10 mouse cellular contexts compared by ENCODE assay signal in genomic region chr8:94180561-94180908, GRCm38 (mm10). TPM values are rescaled to one million over a fixed set of nuclear protein-coding genes. Genes with fewer than 3 reads are reported as not detected.
DNase-seq lines count a peak whose midpoint lies in the region; ATAC-seq and TF ChIP-seq lines count a peak whose summit lies in the region.
"Had no signal": no experiment of that assay in that cellular context is flagged by ENCODE, and none has a peak within 500 bp of the region (broad histone marks: within the 10 kb centered on the region; RNA-seq: fewer than 3 reads in every experiment).

No protein-coding gene starts in this region.

- H3K9ac ChIP-seq in heart, embryonic 15.5 days: no peak overlapping the region
- H3K9ac ChIP-seq in intestine, embryonic 15.5 days: peak overlapping the region; percentile 64; the same call in 1 of the 2 replicates
- peak overlapping the region; percentile 73 for H3K9ac ChIP-seq in stomach, postnatal 0 days (ENCODE audit: low read length)

- no peaks in the 10 kb centered on the region for H3K9me3 ChIP-seq in heart, embryonic 15.5 days (replicated peaks)
- no peaks in the 10 kb centered on the region for H3K9me3 ChIP-seq in megakaryocyte, embryonic 14.5 days
- no peaks in the 10 kb centered on the region for H3K9me3 ChIP-seq in intestine, embryonic 15.5 days
- no peaks in the 10 kb centered on the region for H3K9me3 ChIP-seq in stomach, postnatal 0 days (ENCODE audit: control insufficient read depth, low read length)

- DNase-seq in heart, postnatal 4 days: no peak
- peak; percentile 26 for DNase-seq in stomach, postnatal 0 days (ENCODE audit: low spot score)
- DNase-seq in urinary bladder, postnatal 14 days (ENCODE audit: low spot score): no peak
- DNase-seq in MN1 (ENCODE audit: low spot score): no peak
- DNase-seq: right cerebral cortex, postnatal 4 days had no signal

- H3K27ac ChIP-seq in heart, embryonic 15.5 days: no peak overlapping the region
- no peak overlapping the region for H3K27ac ChIP-seq in intestine, embryonic 15.5 days
- H3K27ac ChIP-seq in stomach, postnatal 0 days (replicated peaks): peak overlapping the region; percentile 90

- peak overlapping the region; percentile 64 for H3K4me3 ChIP-seq in heart, embryonic 15.5 days
- H3K4me3 ChIP-seq in megakaryocyte, embryonic 14.5 days (replicated peaks): peak overlapping the region; percentile 94
- H3K4me3 ChIP-seq in intestine, embryonic 15.5 days (replicated peaks): peak overlapping the region; percentile 48
- peak overlapping the region; percentile 54 for H3K4me3 ChIP-seq in stomach, postnatal 0 days (ENCODE audit: low read depth, low read length)

- peak overlapping the region; percentile 81 for H3K4me2 ChIP-seq in heart, embryonic 15.5 days
- peak overlapping the region; percentile 76 for H3K4me2 ChIP-seq in intestine, embryonic 15.5 days (replicated peaks)
- H3K4me2 ChIP-seq in stomach, postnatal 0 days (replicated peaks; ENCODE audit: low read depth): peak overlapping the region; percentile 60

- ATAC-seq in heart, embryonic 15.5 days (replicated peaks; ENCODE audit: insufficient number of reproducible peaks, insufficient read depth, low FRiP score, low read depth): no peak
- ATAC-seq in megakaryocyte, adult 5-6 weeks (ENCODE audit: poor library complexity, severe bottlenecking): no peak
- no peak for ATAC-seq in intestine, embryonic 15.5 days
- ATAC-seq in stomach, postnatal 0 days (ENCODE audit: low FRiP score, low TSS enrichment): no peak

- peaks cover 28% of the 10 kb centered on the region for H3K4me1 ChIP-seq in heart, embryonic 15.5 days (replicated peaks)
- H3K4me1 ChIP-seq in megakaryocyte, embryonic 14.5 days: peaks cover 74% of the 10 kb centered on the region
- H3K4me1 ChIP-seq in intestine, embryonic 15.5 days (replicated peaks): peaks cover 23% of the 10 kb centered on the region
- H3K4me1 ChIP-seq in stomach, postnatal 0 days (replicated peaks; ENCODE audit: control insufficient read depth, insufficient read depth): peaks cover 3% of the 10 kb centered on the region; the same call in 1 of the 2 replicates

- H3K27me3 ChIP-seq in heart, embryonic 15.5 days: peaks cover 60% of the 10 kb centered on the region
- peaks cover 5% of the 10 kb centered on the region for H3K27me3 ChIP-seq in megakaryocyte, embryonic 14.5 days (replicated peaks)
- H3K27me3 ChIP-seq in intestine, embryonic 15.5 days (replicated peaks): peaks cover 25% of the 10 kb centered on the region
- H3K27me3 ChIP-seq in stomach, postnatal 0 days (ENCODE audit: control insufficient read depth, insufficient read depth, low read length): no peaks in the 10 kb centered on the region; the same call in 1 of the 2 replicates

- TF ChIP-seq EP300 in stomach, postnatal 0 days (optimal IDR thresholded peaks at IDR 0.05): no peak

- no peaks in the 10 kb centered on the region for H3K36me3 ChIP-seq in heart, embryonic 15.5 days
- peaks cover 7% of the 10 kb centered on the region for H3K36me3 ChIP-seq in megakaryocyte, embryonic 14.5 days (replicated peaks; ENCODE audit: low read length)
- H3K36me3 ChIP-seq in intestine, embryonic 15.5 days: no peaks in the 10 kb centered on the region
- no peaks in the 10 kb centered on the region for H3K36me3 ChIP-seq in stomach, postnatal 0 days (ENCODE audit: control insufficient read depth, insufficient read depth, low read length)

- 88% methylated on average over 1 of the region's 1 CpGs for WGBS in heart, embryonic 15.5 days
- whole genome bisulfite sequencing in intestine, embryonic 15.5 days: 87% methylated on average over 1 of the region's 1 CpGs
- WGBS in stomach, postnatal 0 days: 68% methylated on average over 1 of the region's 1 CpGs

- TF ChIP-seq CTCF in stomach, postnatal 0 days (IDR thresholded peaks at IDR 0.05; ENCODE audit: low read depth): no peak

RNA-seq across cellular contexts. Expression of gene Mt1, which starts 1.7 kb away (rescaled TPM):
- 432 and 538 TPM in 2 replicates for polyA plus RNA-seq in heart, embryonic 15.5 days (2015; fragmentation: Nextera tagmentation; extraction: Ambion mirVana)
- total RNA-seq in heart, postnatal 4 days (2021): 100 to 1,000 TPM; 168 to 174 TPM
- polyA plus RNA-seq in megakaryocyte, embryonic 14.5 days (2012; ENCODE audit: insufficient read depth, low replicate concordance): 627 and 878 TPM in 2 replicates
- 18.6 and 24.3 TPM in 2 replicates for total RNA-seq in megakaryocyte, adult 5-6 weeks (2015)
- 32.5 and 48.1 TPM in 2 replicates for total RNA-seq in megakaryocyte, adult 5-6 weeks (2017)
- 2,231 and 2,526 TPM in 2 replicates for polyA plus RNA-seq in intestine, embryonic 15.5 days (2015; fragmentation: Nextera tagmentation; extraction: Ambion mirVana)
- 1,909 and 2,218 TPM in 2 replicates for polyA plus RNA-seq in stomach, postnatal 0 days (2015; fragmentation: Nextera tagmentation; extraction: Ambion mirVana)

RNA-seq across cellular contexts. Expression of gene Mt2, which starts 8.1 kb away (rescaled TPM):
- 47.8 and 51.2 TPM in 2 replicates for polyA plus RNA-seq in heart, embryonic 15.5 days (2015; fragmentation: Nextera tagmentation; extraction: Ambion mirVana)
- 10 to 100 TPM; 35.5 to 37.4 TPM for total RNA-seq in heart, postnatal 4 days (2021)
- polyA plus RNA-seq in megakaryocyte, embryonic 14.5 days (2012; ENCODE audit: insufficient read depth, low replicate concordance): 368 and 523 TPM in 2 replicates
- total RNA-seq in megakaryocyte, adult 5-6 weeks (2015): 0.76 and 2.8 TPM in 2 replicates
- total RNA-seq in megakaryocyte, adult 5-6 weeks (2017): 2.0 and 4.2 TPM in 2 replicates
- 522 and 534 TPM in 2 replicates for polyA plus RNA-seq in intestine, embryonic 15.5 days (2015; fragmentation: Nextera tagmentation; extraction: Ambion mirVana)
- polyA plus RNA-seq in stomach, postnatal 0 days (2015; fragmentation: Nextera tagmentation; extraction: Ambion mirVana): 570 and 681 TPM in 2 replicates

RNA-seq across cellular contexts. Expression of gene Mt3, which starts 28.1 kb away (rescaled TPM):
- polyA plus RNA-seq in heart, embryonic 15.5 days (2015; fragmentation: Nextera tagmentation; extraction: Ambion mirVana): 56.5 and 69.8 TPM in 2 replicates
- 10 to 100 TPM; 26.7 to 28.1 TPM for total RNA-seq in heart, postnatal 4 days (2021)
- polyA plus RNA-seq in megakaryocyte, embryonic 14.5 days (2012; ENCODE audit: insufficient read depth, low replicate concordance): not detected in 2 replicates
- total RNA-seq in megakaryocyte, adult 5-6 weeks (2015): not detected in 2 replicates
- total RNA-seq in megakaryocyte, adult 5-6 weeks (2017): not detected in 2 replicates
- polyA plus RNA-seq in intestine, embryonic 15.5 days (2015; fragmentation: Nextera tagmentation; extraction: Ambion mirVana): 4.4 and 5.6 TPM in 2 replicates
- 4.1 and 5.3 TPM in 2 replicates for polyA plus RNA-seq in stomach, postnatal 0 days (2015; fragmentation: Nextera tagmentation; extraction: Ambion mirVana)

RNA-seq across cellular contexts. Expression of gene Nup93, which starts 33.8 kb away (rescaled TPM):
- polyA plus RNA-seq in heart, embryonic 15.5 days (2015; fragmentation: Nextera tagmentation; extraction: Ambion mirVana): 51.6 and 60.7 TPM in 2 replicates
- 10 to 100 TPM; 45.1 to 52.7 TPM for total RNA-seq in heart, postnatal 4 days (2021)
- polyA plus RNA-seq in megakaryocyte, embryonic 14.5 days (2012; ENCODE audit: insufficient read depth, low replicate concordance): 3.1 and 3.3 TPM in 2 replicates
- 15.8 and 17.7 TPM in 2 replicates for total RNA-seq in megakaryocyte, adult 5-6 weeks (2015)
- total RNA-seq in megakaryocyte, adult 5-6 weeks (2017): 22.9 and 24.1 TPM in 2 replicates
- 70.2 and 74.9 TPM in 2 replicates for polyA plus RNA-seq in intestine, embryonic 15.5 days (2015; fragmentation: Nextera tagmentation; extraction: Ambion mirVana)
- polyA plus RNA-seq in stomach, postnatal 0 days (2015; fragmentation: Nextera tagmentation; extraction: Ambion mirVana): 26.2 and 28.1 TPM in 2 replicates

RNA-seq across cellular contexts. Expression of gene Mt4, which starts 43.5 kb away (rescaled TPM):
- polyA plus RNA-seq in heart, embryonic 15.5 days (2015; fragmentation: Nextera tagmentation; extraction: Ambion mirVana): not detected in 2 replicates
- total RNA-seq in heart, postnatal 4 days (2021): not detected
- not detected in 2 replicates for polyA plus RNA-seq in megakaryocyte, embryonic 14.5 days (2012; ENCODE audit: insufficient read depth, low replicate concordance)
- not detected in 2 replicates for total RNA-seq in megakaryocyte, adult 5-6 weeks (2015)
- not detected in 2 replicates for total RNA-seq in megakaryocyte, adult 5-6 weeks (2017)
- 4.1 and 4.2 TPM in 2 replicates for polyA plus RNA-seq in intestine, embryonic 15.5 days (2015; fragmentation: Nextera tagmentation; extraction: Ambion mirVana)
- 79.7 and 84.9 TPM in 2 replicates for polyA plus RNA-seq in stomach, postnatal 0 days (2015; fragmentation: Nextera tagmentation; extraction: Ambion mirVana)
- total RNA-seq: layer of hippocampus, postnatal 14 days had no signal
